Mouse (Mus musculus): ENCODE measurements around the gene Rbks. TPM values are rescaled to one million over a fixed set of nuclear protein-coding genes. Genes with fewer than 3 reads are reported as not detected.
"Not testable (repeated sequence)": the region's sequence is repeated elsewhere in the genome, so short reads cannot be mapped to it uniquely, and the experiment has no call there.

Rbks gene
- total RNA-seq, 2 experiments from 2014 or later, result 29.3 to 34.6 TPM

- peak; percentile 23; the same call in 1 of the 2 replicates for ATAC-seq (replicated peaks; ENCODE audit: poor library complexity)
These were observed 17.2 kb downstream of the Rbks start for GRCm38 (mm10) chr5:31680183-31680582.

DNA sequence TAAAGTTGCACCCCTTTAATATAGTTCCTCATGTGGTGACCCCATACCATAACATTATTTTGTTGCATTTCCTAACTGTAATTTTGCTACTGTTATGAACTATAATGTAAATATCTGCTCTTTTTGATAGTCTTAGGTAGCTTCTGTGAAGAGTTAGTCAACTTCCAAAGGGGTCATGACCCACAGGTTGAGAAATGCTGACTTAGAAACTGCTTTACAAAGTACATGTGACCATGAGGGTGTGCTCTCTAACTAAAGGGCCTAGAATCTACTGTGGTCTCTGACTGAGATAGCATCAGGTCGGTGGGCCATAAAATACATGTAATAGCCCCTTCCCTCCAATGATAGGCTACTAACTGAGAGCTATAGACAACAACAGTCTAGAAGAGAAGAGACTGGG lies 19.4 kb downstream of the Rbks start:
- no peak for ATAC-seq (replicated peaks; ENCODE audit: poor library complexity)

GRCm38 (mm10) chr5:31673431-31673830 lies 24.0 kb downstream of the Rbks start:
- no peak for ATAC-seq (replicated peaks; ENCODE audit: poor library complexity)

GRCm38 (mm10) chr5:31671137-31671536 lies 26.3 kb downstream of the Rbks start:
- no peak for ATAC-seq (replicated peaks; ENCODE audit: poor library complexity)

- ATAC-seq (replicated peaks; ENCODE audit: poor library complexity), result no peak
These were observed 27.4 kb downstream of the Rbks start for GRCm38 (mm10) chr5:31669984-31670383.

GRCm38 (mm10) chr5:31668325-31668968 lies 29.0 kb downstream of the Rbks start:
- no peak for ATAC-seq (replicated peaks; ENCODE audit: poor library complexity)

DNA sequence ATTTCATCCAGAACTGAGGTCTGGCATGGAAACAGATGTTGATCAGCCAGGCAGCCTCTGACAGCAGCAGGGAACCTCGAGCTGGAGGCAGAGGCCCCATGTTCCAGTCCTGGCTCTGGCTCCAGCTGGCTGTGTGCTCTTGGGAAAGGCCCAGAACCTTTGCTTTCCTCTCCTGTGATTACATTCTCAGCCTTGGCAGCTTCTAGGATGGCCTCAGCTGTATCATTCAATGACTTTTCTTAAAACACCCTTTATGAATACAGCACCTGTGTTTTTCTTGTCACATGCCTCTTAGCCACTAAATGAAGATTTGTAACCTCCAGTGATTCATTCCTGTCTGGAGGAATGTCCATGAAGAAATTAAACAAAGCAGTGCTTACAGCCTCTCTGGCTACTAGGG lies 31.3 kb downstream of the Rbks start:
- ATAC-seq (replicated peaks; ENCODE audit: poor library complexity), result no peak

DNA sequence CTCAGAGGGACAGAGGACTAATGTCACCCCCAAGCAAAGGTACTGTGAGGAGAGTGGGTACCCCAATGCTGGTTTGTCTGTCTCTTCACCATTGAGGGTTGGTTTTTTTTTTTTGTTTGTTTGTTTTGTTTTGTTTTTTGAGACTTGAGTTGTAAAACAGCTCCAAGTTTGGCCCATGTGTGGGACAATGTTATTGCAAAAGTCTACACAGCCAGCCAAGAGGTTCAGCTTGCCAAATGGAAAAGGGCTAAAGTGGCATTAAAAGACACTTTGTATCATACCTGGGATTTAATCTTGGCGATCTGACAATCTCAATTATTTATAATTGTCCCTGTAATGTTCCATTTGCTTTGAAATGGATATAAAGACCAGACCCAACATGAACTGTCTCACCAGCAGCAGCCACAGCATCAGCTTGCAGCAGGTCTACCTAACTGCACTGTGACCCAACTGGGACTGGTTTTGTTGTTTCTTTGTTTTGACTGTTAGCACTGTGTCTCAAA lies 41.7 kb downstream of the Rbks start:
- ATAC-seq (replicated peaks; ENCODE audit: poor library complexity), result no peak

- ATAC-seq (replicated peaks; ENCODE audit: poor library complexity), result peak; percentile 89
These were observed 46.7 kb downstream of the Rbks start for GRCm38 (mm10) chr5:31650518-31651288.

DNA sequence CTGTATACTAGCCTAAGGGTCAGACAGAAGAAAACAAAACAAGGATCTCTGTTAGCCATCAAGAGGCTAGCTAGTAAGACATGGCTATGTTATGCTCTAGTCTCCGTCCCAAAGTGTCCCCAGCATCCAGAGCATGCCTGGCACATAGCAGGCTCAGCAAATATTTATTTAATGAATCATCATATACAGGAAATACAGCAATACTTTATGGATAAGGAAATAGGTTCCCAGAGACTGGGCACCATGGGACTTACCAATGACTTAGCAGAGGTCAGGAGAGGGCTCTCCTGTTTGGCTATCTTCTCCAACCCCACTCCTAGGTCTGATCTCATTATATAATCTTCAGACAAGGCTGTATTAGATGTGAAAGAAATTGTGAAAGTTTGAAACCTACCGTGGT lies 50.1 kb downstream of the Rbks start:
- no peak for ATAC-seq (replicated peaks; ENCODE audit: poor library complexity)

DNA sequence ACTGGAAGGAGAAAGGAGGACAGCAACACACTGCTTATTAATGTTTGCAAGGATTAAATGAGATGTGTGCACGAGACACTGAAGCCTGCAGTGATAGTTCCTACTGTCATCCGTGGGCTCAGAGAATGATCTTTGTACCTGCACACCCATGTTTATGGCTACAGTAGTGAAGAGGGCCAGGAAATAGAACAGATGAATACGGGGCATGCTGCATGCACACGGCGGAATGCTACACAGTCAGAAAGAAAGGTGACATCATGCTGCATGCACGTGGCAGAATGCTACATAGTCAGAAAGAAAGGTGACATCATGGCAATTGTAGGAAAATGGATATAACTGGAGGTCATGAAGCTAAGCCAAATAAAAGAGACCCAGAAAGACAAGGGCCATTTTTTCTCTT lies 50.9 kb downstream of the Rbks start:
- no peak for ATAC-seq (replicated peaks; ENCODE audit: poor library complexity)

DNA sequence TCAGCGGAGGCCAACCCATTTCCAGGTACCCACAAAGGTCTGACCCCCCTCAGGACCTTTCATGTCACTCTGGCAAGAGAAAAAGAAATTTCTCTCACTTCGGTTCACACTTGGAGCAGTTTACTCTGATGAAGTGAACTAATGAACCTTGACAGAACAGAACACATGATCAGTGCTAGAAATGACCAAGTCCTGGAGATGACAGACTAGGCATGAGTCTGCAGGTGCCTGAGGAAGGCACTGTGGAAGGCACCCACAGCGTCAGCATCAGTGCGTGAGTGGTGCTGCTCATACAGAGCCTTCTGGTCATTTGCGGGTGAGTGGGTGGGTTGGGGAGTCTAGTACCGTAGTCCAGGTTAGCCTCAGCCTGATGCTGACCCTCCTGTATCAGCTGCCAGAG lies 51.6 kb downstream of the Rbks start:
- ATAC-seq (replicated peaks; ENCODE audit: poor library complexity), result no peak

DNA sequence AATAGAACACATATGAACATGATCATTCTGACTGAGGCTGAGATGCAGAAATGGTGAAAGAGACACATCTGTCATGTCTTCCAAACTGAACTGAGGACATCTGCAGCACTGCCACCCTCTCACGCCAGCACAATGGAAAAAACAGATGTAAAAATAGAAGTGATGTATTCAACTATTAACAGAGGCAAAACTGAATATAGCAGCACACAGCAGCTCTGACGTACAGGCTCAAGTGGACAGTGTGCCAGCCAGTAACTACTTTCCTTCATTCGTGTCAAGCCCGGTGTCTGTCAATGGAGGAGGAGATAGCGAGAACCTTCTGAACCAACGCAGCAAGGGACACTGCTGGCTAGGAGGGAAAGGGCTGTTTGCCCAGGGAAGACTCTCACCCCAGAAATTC lies 52.6 kb downstream of the Rbks start:
- ATAC-seq (replicated peaks; ENCODE audit: poor library complexity), result no peak

DNA sequence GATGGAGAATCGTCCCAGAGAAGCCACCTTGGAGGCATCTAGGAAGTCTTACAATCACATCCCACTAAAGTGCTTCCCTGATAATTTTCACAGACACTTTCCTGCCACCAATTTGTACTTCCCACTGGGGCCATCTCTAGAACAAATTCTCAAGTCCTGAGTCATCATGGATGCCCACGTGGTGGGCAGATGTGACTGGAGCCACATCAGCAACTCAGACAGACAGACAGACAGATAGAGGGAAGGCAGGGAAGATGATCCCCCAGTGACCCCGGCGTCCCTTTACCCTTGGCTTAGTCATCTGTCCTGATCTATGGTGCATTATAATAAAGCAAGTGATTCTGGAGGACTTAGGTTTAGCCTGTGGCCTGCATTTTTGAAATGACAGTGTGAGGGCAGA lies 53.2 kb downstream of the Rbks start:
- no peak for ATAC-seq (replicated peaks; ENCODE audit: poor library complexity)

- no peak for ATAC-seq (replicated peaks; ENCODE audit: poor library complexity)
These were observed 55.1 kb downstream of the Rbks start for GRCm38 (mm10) chr5:31642300-31642699.

GRCm38 (mm10) chr5:31640542-31640941 lies 56.9 kb downstream of the Rbks start:
- peak; percentile 27 for ATAC-seq (replicated peaks; ENCODE audit: poor library complexity)

DNA sequence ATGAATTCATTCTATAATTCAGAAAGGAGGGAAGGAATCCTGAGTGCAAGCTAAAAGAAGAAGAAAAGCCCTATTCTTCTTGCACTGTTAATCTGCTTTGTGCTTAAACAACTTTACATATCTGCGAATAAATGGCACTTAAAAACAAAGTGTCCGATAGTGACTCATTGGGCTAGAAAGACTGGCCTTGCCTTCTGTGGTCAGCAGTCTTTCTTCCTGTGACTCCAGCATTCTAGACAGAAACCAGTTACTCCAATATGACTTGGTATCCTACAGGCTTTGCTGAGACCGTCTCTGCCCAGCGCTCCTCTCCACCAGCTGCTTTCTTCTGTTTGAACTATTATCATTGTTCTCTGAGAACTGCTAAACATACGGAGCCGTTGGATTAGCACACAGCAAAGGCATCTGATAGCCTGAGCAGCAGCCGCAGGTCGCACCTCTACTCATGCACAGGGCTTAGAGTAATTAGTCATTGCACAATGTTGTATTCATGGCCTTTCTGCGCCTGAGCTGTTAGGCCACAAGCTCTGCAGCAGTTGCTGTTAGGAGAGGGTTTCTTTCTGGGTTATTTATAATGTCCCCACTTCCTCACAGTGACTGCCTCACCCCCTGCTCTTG lies 60.7 kb downstream of the Rbks start:
- ATAC-seq (replicated peaks; ENCODE audit: poor library complexity), result peak; percentile 93

GRCm38 (mm10) chr5:31634679-31635078 lies 62.7 kb downstream of the Rbks start:
- ATAC-seq (replicated peaks; ENCODE audit: poor library complexity), result no peak

DNA sequence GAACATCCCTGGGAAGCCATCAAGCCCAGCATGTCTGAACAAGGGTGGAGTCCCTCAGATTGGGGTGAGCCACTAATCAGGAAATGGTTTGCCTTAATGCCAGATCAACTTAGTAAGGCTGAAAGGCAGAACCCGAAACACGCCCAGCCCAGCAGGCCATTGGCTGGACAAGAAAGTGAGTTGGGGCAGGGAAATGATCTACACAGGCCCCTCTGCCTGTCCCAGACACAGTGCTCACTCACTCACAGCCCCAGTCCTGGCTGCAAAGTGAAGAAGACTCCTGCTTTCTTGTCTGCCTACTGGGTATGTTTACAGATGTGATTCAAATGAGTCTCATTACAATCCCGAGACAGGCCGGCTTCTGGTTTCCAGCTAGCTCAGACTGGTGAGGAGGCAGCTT lies 63.3 kb downstream of the Rbks start:
- no peak for ATAC-seq (replicated peaks; ENCODE audit: poor library complexity)

GRCm38 (mm10) chr5:31631169-31631568 lies 66.3 kb downstream of the Rbks start:
- not testable (repeated sequence) for ATAC-seq (replicated peaks; ENCODE audit: poor library complexity)

DNA sequence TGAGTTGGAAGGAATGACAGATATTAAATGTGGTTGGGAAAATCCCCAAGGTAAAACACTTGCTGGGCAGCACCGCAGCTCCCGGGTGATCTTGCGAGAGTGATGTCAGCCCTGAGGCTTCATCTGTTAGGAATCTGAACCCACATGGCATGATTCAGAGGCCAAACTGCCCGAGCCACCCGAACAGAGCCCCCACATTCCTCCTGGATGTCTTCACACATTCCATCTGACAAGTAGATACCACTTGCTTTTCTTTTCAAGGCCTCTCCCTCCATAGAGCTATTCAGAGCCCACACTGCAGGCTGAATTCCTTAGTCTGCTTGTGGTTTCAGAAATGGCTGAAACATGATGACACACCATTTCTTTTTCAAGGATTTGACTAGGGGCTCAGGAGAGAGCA lies 67.4 kb downstream of the Rbks start:
- no peak for ATAC-seq (replicated peaks; ENCODE audit: poor library complexity)

DNA sequence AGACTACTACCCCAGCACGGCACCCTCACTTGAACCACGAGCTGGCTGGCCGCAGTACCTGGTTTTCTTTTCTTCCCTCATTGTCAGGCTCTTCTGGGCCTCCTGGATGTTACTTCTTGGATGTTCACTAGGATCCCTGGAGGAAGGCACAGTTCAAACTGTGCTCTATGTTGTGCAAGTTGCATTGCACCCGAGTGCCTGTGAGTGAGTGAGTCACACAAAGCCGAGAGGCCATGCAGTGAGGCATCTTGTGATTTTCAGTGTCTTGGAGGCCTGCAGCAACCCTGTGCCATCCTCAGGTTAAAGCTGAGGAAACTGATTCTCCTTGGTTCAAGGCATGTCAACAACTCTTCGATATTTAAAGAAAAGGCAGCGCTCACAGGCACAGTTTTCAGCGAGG lies 68.9 kb downstream of the Rbks start:
- ATAC-seq (replicated peaks; ENCODE audit: poor library complexity), result no peak
